Mouse (Mus musculus) limb, embryonic 14.5 days (tissue): ENCODE results near the gene Spg21. TPM values are rescaled to one million over a fixed set of nuclear protein-coding genes. Genes with fewer than 3 reads are reported as not detected.

ENCODE experiments used
- ATAC-seq: fragments of 200-750 bp; cut with Nextera tagmentation; 2 replicates; pipeline ENCODE4 v1.8.0; 2017; ENCODE audit warnings: low read depth, moderate number of reproducible peaks, moderate TSS enrichment; ENCODE audit not compliant: low FRiP score
- DNase-seq: peaks from one replicate; pipeline ENCODE4 v3.0.0-alpha.2; 2015; ENCODE audit warnings: low spot score
- H3K27ac ChIP-seq: fragments of 300-500 bp; sonication (generic); replicated peaks from 2 replicates; pipeline ENCODE4 v1.5.1; 2014; ENCODE audit warnings: low read depth, mild to moderate bottlenecking, low read length, moderate library complexity, mixed read lengths
- H3K27me3 ChIP-seq: fragments of 300-500 bp; sonication (generic); 2 replicates; pipeline ENCODE4 v1.6.1; 2014; ENCODE audit warnings: low read length, mixed read lengths; ENCODE audit not compliant: control insufficient read depth, insufficient read depth
- H3K36me3 ChIP-seq: fragments of 300-500 bp; sonication (generic); 2 replicates; pipeline ENCODE4 v1.6.1; 2014; ENCODE audit warnings: mild to moderate bottlenecking, low read length, moderate library complexity, mixed read lengths; ENCODE audit not compliant: control insufficient read depth, insufficient read depth
- H3K4me1 ChIP-seq: fragments of 300-500 bp; sonication (generic); 2 replicates; pipeline ENCODE4 v1.6.1; 2014; ENCODE audit warnings: antibody characterized with exemption, low read length, mixed read lengths; ENCODE audit not compliant: control insufficient read depth, insufficient read depth
- H3K4me2 ChIP-seq: fragments of 300-500 bp; sonication (generic); replicated peaks from 2 replicates; pipeline ENCODE4 v1.6.1; 2014; ENCODE audit warnings: low read depth, mild to moderate bottlenecking, low read length, moderate library complexity; ENCODE audit not compliant: severe bottlenecking
- H3K4me3 ChIP-seq: fragments of 300-500 bp; sonication (generic); replicated peaks from 2 replicates; pipeline ENCODE4 v1.5.1; 2014; ENCODE audit warnings: low read length
- H3K9ac ChIP-seq: fragments of 300-500 bp; sonication (generic); 2 replicates; pipeline ENCODE4 v1.6.1; 2014; ENCODE audit warnings: mild to moderate bottlenecking, low read depth, low read length, moderate library complexity; ENCODE audit not compliant: severe bottlenecking
- H3K9me3 ChIP-seq: fragments of 300-500 bp; sonication (generic); 2 replicates; pipeline ENCODE4 v1.6.1; 2016; ENCODE audit warnings: low read length; ENCODE audit not compliant: control insufficient read depth
- POLR2A ChIP-seq: fragments of 200-500 bp; IDR thresholded peaks from 2 replicates; pipeline ENCODE4 v1.8.0; 2012; ENCODE audit warnings: inconsistent platforms, mild to moderate bottlenecking, moderate library complexity, borderline replicate concordance; ENCODE audit not compliant: insufficient read depth, insufficient read length; ENCODE audit errors: extremely low read depth
- WGBS: fragments of 180-500 bp; shearing (Covaris S2); extraction: QIAGEN DNeasy Blood & Tissue Kit; methylation state at CpG from one replicate; pipeline ENCODE4 v1.1.7; 2014; 5-methylcytosine and 5-hydroxymethylcytosine counted together
- polyA plus RNA-seq, 2 experiments: library from polyadenylated mRNA; depleted of rRNA in 1 of 2; stranded (reverse) in 1 of 2; unstranded in 1 of 2; fragments of >200 nt; fragmentation: Nextera tagmentation in 1 of 2; extraction: Ambion mirVana in 1 of 2; gene quantifications; 2 replicates each; pipeline versions ENCODE4 v1.2.1 to v1.2.3; 2012 to 2014

Spg21 gene
- polyA plus RNA-seq, 2 experiments, result 70.3 to 169 TPM

DNA sequence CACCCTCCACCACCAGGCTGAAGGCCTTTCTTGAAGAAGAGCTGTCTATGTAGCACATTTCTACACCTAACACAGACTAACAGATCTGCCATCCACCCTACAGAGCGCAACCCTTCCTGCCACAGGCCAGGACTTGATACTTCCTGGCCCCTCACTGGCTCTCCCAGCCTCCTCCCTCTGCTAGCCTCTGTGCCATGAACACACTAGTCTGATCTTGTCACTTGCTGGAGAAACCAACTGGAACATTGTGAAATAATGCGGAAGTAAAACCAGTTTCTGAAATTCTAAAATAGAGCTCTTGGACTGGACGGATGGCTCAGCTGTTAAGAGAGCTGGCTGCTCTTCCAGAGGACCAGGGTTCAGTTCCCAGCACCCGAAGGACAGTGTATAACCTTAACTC is 32.1 kb downstream of the Spg21 start:
- Histone ChIP-seq H3K27ac (0 out of 2 replicates have a peak overlapping the region, but pooled peaks have one; percentile 33), H3K4me2 (no peak overlapping the region), H3K27me3 (no peaks in the 10 kb centered on the region), H3K4me3 (no peak overlapping the region), H3K4me1 (no peaks in the 10 kb centered on the region), H3K36me3 (peaks cover 3% of the 10 kb centered on the region; the same call in 1 of the 2 replicates), H3K9me3 (no peaks in the 10 kb centered on the region), H3K9ac (no peak overlapping the region)
- DNase-seq (no peak), ATAC-seq (no peak)
- 88% methylated on average over 4 of the region's 4 CpGs for WGBS
- no peak for TF ChIP-seq POLR2A

DNA sequence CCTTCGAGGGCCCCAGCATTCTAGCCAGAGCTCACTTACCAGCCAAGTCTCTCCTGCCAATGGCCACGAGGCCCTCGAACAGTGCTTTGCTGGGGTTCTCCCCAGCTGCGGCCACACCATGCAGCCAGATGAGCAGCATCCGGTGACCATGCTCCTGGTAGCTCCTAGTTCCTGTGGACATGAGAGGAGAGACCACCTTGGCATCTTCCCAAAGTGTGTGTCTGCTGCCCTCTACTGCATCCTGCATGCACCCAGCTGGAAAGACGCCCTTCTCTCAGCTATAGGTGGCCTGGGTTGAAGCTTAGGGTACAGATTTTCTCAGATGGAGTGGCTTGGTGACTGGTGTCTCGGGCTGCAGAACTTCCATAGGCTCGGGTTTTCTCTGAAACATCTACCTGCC is 41.4 kb downstream of the Spg21 start:
- Histone ChIP-seq H3K27me3 (no peaks in the 10 kb centered on the region), H3K9ac (no peak overlapping the region), H3K36me3 (no peaks in the 10 kb centered on the region), H3K4me1 (no peaks in the 10 kb centered on the region), H3K9me3 (no peaks in the 10 kb centered on the region), H3K4me2 (no peak overlapping the region), H3K27ac (no peak overlapping the region), H3K4me3 (no peak overlapping the region)
- WGBS, result 54% methylated on average over 8 of the region's 8 CpGs
- ATAC-seq, result no peak
- DNase-seq, result peak; percentile 67
- TF ChIP-seq POLR2A, result no peak

DNA sequence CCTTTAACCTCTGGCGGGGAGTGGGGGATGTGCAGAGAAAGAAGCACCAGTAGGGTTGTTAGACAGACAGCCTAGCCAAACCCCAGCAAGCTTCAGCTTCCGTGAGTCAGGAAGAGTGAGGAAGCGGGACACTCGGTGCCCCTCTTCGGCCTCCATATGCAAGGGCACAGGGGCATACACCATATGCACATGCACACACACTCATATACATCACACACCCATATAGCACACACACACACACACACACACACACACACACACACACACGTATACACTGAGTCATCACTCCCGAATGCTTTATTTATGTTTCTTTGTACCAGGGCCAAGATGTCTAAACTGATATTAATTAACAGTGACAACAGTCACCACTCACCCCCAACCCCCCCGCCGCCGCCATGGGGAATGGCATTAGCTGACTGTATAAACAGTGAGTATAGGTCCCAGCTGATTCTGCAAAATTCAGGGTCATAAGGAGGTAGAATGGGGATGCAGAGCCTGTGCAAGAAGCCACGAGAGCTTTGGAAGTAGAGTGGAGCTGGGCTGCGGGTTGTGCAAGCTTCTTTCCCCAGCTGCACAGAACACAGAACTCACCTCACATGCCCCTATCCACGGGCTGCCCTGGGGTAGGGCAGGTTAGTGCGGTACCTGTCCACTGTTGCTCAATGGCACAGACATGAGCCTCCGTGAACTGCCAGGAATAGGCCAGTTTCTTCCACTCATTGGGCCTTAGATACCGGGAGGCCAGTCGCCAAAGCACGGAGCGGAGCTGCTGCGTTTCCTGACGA is 42.2 kb downstream of the Spg21 start:
- H3K27ac ChIP-seq, result no peak overlapping the region
- H3K9ac ChIP-seq, result no peak overlapping the region
- no peaks in the 10 kb centered on the region for H3K36me3 ChIP-seq
- H3K27me3 ChIP-seq, result no peaks in the 10 kb centered on the region
- no peaks in the 10 kb centered on the region for H3K9me3 ChIP-seq
- 82% methylated on average over 21 of the region's 21 CpGs for WGBS
- TF ChIP-seq POLR2A, result no peak
- H3K4me1 ChIP-seq, result no peaks in the 10 kb centered on the region
- ATAC-seq (no peak), DNase-seq (no peak)
- no peak overlapping the region for H3K4me2 ChIP-seq
- no peak overlapping the region for H3K4me3 ChIP-seq

DNA sequence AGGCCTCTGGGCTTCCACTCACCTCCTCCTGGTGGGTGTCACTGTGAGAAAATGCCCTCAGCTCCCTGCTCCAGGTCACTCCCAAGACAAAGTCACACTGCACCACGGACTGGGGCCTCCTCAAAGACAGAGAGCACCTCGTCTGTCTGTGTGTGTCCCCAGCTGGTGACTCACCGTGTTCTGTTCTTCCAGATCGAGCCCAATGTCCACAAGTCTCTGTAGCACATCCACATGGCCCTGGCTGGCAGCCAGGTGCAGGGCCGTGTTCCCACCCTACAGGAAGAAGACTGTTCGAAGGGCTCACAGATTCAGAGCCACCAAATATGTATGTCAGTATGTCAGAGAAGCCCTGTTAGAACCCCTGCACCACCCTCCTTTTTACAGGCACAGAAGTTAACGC is 47.7 kb downstream of the Spg21 start:
- Histone ChIP-seq H3K4me3 (no peak overlapping the region), H3K27me3 (no peaks in the 10 kb centered on the region), H3K9me3 (no peaks in the 10 kb centered on the region), H3K4me2 (no peak overlapping the region), H3K4me1 (no peaks in the 10 kb centered on the region), H3K9ac (no peak overlapping the region), H3K36me3 (no peaks in the 10 kb centered on the region), H3K27ac (no peak overlapping the region)
- DNase-seq, result no peak
- WGBS, result 46% methylated on average over 7 of the region's 7 CpGs
- TF ChIP-seq POLR2A, result no peak
- ATAC-seq, result no peak

DNA sequence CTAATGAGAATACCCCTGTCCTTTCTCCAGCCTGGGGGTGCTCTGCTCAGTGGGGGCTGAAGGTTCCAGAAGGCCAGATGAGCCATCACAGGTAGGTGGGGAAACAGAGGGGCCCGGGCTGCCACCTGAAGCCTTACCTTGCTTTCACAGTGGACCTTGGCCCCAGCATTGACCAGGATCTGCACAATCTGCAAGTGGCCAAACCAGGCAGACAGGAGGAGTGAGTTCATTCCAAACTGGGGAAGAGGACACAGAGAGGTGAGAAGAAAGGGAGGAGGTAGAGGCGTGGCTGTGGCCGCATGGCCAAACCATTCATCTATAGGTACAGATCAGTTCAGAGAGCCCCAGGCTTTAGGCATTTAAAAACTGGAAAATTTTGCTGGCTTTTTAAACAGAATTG is 51.8 kb downstream of the Spg21 start:
- Histone ChIP-seq H3K4me1 (no peaks in the 10 kb centered on the region), H3K9me3 (no peaks in the 10 kb centered on the region), H3K9ac (no peak overlapping the region), H3K4me2 (no peak overlapping the region), H3K27ac (no peak overlapping the region), H3K4me3 (no peak overlapping the region), H3K36me3 (no peaks in the 10 kb centered on the region), H3K27me3 (no peaks in the 10 kb centered on the region)
- WGBS, result 79% methylated on average over 3 of the region's 3 CpGs
- no peak for TF ChIP-seq POLR2A
- ATAC-seq (no peak), DNase-seq (no peak)
